Mouse (Mus musculus) layer of hippocampus, adult 8-10 months (tissue): ENCODE measurements around the gene Atp13a2. TPM values are rescaled to one million over a fixed set of nuclear protein-coding genes. Genes with fewer than 3 reads are reported as not detected.

ENCODE experiments used
- DNase-seq, 2 experiments: peaks; one replicate each; pipeline ENCODE4 v3.0.0; 2022; ENCODE audit warnings: low spot score in 2 of 2
- total RNA-seq, 4 experiments: library from RNA; stranded (reverse); gene quantifications; 2 replicates each; pipeline ENCODE4 v1.2.4; 2022

Gene Atp13a2
- total RNA-seq, 4 experiments from 2014 or later: 144 to 156 (median 150) TPM

DNA sequence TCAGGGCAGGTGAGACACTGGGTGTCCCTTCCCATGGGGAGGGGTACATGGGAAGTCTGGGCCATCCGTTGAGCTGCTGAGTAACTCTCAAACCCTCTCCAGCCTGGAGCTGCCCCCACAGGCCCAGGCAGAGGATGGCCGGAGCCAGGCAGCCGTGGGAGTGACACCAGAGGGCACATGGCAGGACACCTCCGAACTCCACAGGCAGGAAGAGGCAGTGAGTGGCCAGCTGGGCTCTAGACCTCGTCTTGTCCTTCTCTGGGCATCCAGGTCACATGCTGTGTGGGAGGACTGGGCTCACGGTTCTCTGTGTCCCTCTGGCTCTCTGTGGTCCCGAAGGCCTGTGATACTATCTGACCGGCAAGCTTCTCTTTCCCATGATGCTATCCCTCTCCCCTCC, 7.2 kb downstream of the Atp13a2 start:
- no peak for DNase-seq

DNA sequence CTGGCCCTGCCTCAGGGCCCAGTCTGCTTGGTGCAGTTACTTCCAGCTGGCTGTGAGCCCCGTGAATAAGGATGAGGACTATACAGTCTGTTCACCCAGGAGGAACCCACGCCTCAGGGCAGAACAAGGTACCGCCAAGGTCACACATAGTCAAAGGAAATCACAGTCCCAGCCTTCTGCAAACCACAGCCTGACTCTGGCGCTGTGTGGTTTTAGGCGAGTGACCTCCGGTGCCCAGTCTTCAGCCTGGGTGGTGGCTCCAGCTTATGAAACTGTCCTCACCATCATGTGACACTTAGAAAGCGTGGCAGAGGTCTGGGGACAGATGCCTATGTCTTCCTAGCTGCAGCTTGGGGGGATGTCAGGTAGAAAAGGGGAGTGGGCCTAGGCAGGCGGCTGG, 9.1 kb downstream of the Atp13a2 start:
- no peak for DNase-seq

DNA sequence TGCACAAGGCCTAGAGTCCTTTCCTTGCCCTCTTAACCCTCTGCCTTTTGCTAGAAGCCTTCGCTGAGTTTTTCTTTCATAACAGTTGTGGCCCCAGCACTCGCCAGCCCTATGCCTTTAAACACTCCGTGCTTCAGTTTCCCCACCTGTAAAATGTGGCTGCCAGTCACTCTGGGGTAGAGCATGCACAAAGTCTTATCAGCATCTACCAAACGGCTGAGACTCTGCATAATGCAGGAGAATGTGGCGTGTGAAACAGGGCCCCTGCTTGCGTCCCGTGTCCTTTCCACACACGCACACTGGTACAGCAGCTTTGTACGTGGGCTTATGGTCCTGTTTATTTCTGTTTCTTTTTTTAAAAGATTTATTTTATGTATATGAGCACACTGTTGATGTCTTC, 10.1 kb downstream of the Atp13a2 start:
- no peak for DNase-seq

- DNase-seq: no peak
Measured at GRCm38 (mm10) chr4:141005983-141006382, 19.3 kb downstream of the Atp13a2 start.

DNA sequence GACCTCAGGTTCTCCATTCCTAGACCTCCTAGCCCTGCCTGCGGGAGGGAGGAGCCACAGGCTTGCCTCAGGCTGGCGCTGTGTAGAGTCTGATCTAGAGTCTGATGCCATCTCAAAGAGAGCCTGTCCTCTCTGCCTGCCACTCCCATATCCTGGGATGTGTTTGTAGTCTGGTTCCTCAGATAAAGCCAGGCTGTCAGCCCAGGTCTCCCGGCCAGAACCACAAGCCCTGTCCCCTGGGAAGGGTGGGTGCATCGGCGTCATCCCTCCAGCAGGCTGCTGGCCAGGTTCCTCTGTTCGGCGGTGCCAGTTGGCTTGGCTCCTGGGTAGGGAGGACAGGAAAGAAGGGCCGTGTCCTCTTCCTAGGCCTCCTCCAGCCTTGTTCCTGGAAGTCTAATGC, 21.4 kb downstream of the Atp13a2 start:
- no peak for DNase-seq

DNA sequence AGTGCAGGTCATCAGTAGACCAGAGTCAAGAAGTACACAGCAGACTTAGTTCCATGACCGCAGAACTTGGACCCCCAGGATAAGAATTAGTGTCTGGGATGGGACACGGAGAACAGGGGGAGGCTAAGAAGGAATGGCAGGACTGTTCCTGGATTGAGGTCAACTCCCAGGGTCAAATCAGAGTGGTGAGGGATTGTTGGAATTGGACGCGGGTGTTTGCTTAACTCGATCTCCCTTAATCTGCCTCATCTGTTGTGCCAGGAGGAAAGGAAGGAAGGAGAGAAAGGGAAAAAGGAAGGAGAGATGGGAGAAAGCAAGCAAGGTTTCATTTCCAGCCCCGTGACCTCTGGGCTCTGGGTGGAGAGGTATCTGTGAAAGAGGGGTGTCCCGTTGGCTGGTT, 23.4 kb downstream of the Atp13a2 start, which contains the start of gene Mfap2:
Gene Mfap2 (plus strand): TSS at position 301 of the 400 bp plus-strand sequence.
- no peak for DNase-seq

- DNase-seq: no peak
Measured at GRCm38 (mm10) chr4:141010526-141010925, 23.9 kb downstream of the Atp13a2 start.

- no peak for DNase-seq
Measured at GRCm38 (mm10) chr4:141010941-141011429, 24.3 kb downstream of the Atp13a2 start.

DNA sequence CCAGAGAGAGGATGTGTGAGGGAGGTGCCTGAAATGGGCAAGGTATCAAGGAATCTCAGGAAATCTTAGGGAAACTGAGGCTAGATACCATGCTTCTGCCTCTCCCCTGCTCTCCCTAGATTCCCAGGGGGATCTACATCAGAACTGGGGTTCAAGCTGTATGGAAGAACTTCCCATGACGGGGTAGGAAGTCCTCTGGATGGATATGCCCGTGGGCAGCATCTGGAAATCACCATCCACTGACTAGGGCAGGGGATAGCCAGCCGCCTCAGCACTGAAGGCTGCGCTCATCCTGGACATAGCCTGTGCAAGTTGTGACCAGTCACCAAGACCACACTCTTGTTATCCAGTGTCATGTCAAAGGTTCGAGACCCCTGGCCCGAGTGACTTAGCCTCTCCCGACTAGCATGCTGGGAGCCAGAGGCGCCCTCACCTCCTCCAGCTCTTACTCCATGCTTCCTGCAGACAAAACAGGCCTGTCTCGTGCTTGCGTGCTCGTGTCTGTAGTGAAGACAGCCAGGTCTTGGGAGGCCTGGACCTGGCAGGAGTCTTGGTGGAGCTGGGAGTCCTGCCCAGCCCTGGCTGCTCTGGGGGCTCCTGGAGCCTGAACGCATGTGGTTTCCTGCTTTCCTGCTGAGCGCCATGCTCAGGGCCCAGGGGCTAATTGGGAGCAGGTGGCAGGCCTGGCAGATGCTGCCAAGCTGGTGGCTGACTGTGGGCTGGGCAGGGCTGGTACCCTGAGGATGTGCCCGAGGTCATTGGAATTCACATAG, 25.1 kb downstream of the Atp13a2 start:
- no peak for DNase-seq

- peak in 1 of 2 experiments; percentile 34 for DNase-seq
Measured at GRCm38 (mm10) chr4:141012558-141012957, 25.9 kb downstream of the Atp13a2 start.

DNA sequence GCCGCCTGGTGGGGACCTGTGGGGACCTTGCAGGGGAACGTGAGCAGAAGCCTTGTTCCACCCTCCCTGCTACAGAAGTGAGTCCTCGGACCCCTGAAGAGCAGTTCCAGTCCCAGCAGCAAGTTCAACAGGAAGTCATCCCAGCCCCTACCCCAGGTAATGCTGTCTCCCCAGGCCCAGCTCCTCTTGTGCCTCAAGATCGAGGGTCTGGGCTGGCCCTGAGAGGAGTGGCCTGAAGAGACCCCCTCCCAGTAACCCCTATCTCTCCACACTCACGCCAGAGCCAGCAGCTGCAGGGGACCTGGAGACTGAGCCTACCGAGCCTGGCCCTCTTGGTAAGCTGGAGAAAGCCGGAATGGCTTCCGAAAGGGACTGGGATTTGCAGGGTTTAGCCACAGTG, 27.4 kb downstream of the Atp13a2 start:
- DNase-seq: no peak

DNA sequence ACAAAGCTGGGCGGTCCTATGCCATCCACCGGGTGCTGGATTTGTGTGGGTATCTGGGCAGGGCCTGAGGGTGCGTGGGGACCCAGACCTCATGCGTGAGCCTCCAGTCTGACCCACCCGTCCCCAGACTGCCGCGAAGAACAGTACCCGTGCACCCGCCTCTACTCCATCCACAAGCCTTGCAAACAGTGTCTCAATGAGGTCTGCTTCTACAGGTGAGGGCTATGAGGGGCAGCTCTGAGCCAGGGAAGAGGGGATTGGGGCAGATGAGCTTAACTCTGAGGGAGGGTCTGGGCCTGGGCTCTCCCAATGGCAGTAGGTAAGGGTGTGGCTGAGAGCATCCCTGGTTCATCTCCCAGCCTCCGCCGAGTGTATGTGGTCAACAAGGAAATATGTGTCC, 28.2 kb downstream of the Atp13a2 start:
- no peak for DNase-seq

DNA sequence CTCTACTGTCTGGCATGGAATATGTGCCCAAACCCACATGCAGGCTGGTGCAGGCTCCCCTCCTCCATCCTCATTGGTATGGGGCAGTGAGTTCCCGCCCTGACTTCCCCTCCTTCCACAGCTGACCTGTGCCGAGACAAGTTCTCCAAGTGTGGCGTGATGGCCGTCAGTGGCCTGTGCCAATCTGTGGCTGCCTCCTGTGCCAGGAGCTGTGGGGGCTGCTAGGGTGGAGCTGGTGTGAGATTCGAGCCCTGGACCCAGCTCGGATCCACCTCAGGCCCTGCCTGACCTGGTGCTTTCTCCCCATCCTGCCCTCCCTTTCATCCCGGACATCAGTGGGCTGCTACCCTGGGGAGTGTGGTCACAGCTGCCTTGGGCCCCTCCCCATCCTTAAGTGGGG, 28.7 kb downstream of the Atp13a2 start:
- DNase-seq: no peak

DNA sequence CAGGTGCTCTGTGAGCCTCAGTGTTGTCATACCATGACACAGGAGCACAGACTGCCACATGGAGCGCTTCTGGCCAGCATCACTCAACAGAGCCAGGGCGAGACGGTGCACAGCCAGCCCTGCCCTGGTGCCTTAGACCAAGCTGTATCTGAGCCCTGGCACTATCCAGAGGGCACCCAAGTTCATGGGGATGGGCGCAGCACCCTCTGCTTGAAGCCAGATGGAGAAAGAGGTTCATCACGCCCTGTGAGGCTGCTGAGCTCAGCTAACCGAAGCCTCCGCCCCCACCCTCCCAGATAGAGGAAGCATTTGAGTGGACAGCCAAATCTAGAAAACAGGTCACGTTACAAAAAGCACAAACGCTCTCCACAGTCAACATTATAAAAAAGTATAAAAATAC, 29.6 kb downstream of the Atp13a2 start:
- no peak for DNase-seq

DNA sequence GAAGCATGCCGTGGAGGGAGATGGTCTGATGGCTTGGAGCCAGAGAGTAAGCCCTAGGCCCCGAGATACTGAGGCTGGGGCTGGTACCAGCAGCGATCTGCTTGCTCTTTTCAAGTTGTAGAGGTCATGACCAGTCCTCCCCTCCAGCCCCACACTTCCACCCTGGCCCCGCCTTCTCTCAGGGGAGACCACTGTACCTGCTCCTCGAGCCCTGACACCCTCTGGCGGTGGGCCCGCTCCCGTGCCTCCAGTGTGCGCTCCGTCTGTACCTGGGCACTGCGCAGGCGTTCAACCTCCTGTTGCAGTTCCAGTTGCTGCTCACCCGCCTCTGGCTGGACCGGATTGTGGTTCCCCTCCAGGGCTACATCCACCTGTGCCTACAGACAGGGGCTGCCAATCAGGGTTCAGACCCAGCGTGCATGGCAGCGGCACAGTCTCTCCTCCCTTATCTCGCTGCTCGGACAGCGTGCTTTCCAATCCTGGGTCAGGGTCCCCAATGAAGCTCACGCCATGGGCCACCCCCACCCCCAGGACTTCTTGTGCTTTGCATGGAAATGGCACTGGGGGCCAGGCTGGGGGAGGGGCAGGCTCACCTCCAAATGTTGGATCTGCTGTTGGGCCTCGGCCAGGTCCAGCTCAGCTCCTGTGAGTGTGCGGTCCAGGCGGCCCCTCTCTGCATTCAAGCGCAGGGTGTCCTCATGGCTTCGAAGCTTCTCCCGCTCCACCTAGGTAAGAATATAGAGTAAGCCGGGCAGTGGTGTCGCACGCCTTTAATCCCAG, 31.2 kb downstream of the Atp13a2 start:
- no peak for DNase-seq

DNA sequence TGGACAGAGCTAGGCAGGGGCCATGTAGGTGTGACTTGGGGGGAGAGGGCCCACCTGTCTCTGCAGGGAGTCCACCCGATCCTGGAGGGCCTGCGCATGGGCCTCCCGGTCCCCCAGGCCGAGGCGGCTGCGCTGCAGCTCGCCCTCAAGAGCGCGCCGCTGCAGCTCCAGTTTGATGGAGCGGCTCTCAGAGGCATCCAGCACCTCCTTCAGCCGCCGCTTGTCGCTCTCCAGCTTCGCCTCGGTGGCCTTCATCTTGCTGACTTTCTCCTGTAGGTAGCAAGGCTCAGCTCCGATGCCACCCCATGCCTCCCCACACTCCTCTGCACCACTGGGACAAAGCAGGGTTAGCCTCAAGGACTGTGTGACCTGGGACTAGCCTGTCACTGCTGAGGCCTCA, 33.5 kb downstream of the Atp13a2 start:
- no peak for DNase-seq

DNA sequence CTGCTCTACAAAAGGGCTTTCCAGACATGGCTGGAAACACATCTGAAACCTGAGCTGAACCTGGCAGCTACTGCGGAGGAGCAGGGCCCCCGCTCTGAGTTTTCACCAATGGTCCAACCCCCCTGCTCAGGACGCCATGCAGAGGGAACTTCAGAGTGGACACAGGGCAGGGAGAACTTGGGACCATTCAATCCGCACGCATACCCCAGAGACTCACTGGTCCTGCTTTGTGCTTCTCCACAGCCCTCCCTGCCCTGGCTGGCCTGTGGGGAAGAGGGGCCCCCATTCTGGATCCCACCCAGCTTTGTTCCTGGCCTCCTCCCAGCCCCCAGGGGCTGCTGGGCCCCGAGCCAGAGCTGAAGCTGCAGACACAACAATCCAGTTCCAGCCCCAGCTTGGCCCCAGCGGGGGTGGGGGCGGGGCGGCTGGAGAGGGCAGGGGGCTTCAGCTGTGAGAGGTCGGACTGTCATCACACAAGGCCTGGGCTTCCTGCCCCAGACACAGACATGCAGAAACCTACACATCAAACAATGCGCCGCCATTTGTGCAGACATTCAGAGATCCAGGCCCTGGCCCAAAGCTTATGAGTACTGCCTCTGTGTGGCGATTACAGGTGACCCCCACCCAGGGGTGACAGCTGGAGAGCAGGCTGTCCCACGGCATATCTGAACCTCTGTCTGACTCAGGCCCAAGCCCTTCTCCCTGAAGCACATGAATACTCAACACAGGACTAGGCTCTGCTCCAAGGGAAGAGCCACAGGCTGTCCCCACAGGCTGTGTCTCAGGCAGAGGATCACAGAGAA, 34.3 kb downstream of the Atp13a2 start:
- no peak for DNase-seq

- no peak for DNase-seq
Measured at GRCm38 (mm10) chr4:141021614-141021929, 34.9 kb downstream of the Atp13a2 start.

DNA sequence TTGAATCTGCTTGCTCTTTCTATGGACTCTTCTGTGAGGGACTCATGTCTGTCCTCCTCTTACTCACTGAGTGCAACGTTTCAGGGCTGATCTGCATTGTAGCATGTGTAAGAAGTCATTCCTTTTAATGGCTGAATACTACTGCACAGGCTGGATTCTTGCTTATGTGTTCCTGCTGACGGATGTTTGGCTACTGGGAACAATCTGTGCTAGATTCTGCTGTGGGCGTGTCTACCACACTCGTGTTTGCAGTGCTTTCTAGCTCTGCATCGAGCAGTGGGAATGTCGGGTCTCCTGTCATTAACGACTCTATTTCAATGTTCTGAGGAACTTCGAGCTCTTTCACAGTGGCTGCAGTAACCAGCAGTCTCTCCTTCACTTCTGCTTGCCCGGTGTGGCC, 37.4 kb downstream of the Atp13a2 start:
- no peak for DNase-seq

GRCm38 (mm10) chr4:141024992-141025391, 38.3 kb downstream of the Atp13a2 start:
- no peak for DNase-seq

GRCm38 (mm10) chr4:141030541-141031206, 44.0 kb downstream of the Atp13a2 start:
- no peak for DNase-seq
